Mouse (Mus musculus): Measurements from ENCODE around the gene Pax6.

DNA sequence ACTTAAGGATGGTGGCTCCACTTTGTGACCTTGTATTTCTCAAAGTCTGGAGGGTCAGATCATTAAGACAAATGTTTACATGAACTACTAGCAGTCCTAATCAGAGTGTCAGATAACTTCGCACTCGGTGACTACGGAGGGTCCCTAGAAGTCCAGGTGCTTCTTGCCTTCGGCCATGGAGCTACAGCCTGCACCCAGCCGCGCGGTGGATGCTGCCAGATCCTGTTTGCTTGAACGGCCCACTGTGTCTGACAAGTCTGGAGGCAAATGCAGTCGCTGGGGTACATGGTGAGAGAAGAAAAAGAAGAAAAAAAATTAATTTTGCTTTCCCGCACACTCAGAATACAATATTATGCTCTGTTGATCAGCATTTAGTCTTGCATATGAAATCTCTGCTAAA is 33.9 kb downstream of the Pax6 start:
- TF ChIP-seq CTCF (IDR thresholded peaks at IDR 0.05; ENCODE audit: low read depth, low read length), result no peak
- TF ChIP-seq GATA1 (IDR thresholded peaks at IDR 0.05; ENCODE audit: borderline replicate concordance, low read length), result no peak
- TF ChIP-seq POLR2AphosphoS5 (IDR thresholded peaks at IDR 0.05; ENCODE audit: insufficient replicate concordance, low read depth, low read length), result no peak
- no peak for TF ChIP-seq TAL1 (conservative IDR thresholded peaks at IDR 0.05; ENCODE audit: low read depth, low read length)

Data from G1E (cell line).